Mouse (Mus musculus): ENCODE measurements around the gene Zpbp2. TPM values are rescaled to one million over a fixed set of nuclear protein-coding genes. Genes with fewer than 3 reads are reported as not detected.

The Zpbp2 gene
- total and polyA plus RNA-seq, 3 experiments: 0.12 to 0.58 TPM; not detected in 1

GRCm38 (mm10) chr11:98550311-98550974 is 454 bp upstream of the Zpbp2 start (continued):
- 0 out of 2 replicates have a peak, but pooled peaks have one; percentile 99 for TF ChIP-seq MAX (IDR thresholded peaks at IDR 0.05; ENCODE audit: low read length)
- no peak for TF ChIP-seq USF1 (IDR thresholded peaks at IDR 0.05; ENCODE audit: low read depth, low read length)
- TF ChIP-seq TCF12 (IDR thresholded peaks at IDR 0.05; ENCODE audit: low read depth, low read length): no peak

DNA sequence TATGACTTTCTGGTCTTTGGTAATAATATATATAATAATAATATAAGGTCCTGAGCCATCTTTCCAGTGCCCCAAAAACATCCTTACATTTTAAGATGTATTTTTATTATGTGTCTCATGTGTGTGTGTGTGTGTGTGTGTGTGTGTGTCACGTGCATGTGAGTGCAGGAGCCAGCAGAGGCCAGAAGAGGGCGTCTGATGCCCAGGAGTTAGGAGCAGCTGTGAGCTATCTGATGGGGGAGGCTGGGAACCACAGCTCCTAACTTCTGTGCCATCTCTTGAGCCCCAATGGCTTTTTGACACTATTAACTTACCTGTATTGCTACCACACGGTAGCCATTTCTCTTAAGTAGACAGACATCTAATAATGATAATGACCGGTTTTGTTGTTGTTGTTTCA is 3.1 kb downstream of the Zpbp2 start:
- peaks cover 0 to 16% of the 10 kb centered on the region in 2 experiments; a peak in 2 of 4 replicates for H3K36me3 ChIP-seq (ENCODE audit: control insufficient read depth in 1 of 2, insufficient read depth in 2 of 2, low read length in 2 of 2)
- TF ChIP-seq CTCF (IDR thresholded peaks at IDR 0.05 in 2 of 3, conservative IDR thresholded peaks at IDR 0.05 in 1 of 3; ENCODE audit: control insufficient read depth in 1 of 3, insufficient read depth in 1 of 3, low read depth in 2 of 3, low read length in 3 of 3, poor library complexity in 1 of 3, severe bottlenecking in 1 of 3) (peak in 2 of 3 experiments; percentile 28 to 46; a peak in 2 of 6 replicates), MYB (IDR thresholded peaks at IDR 0.05; ENCODE audit: low read depth, low read length) (no peak), MAFK (IDR thresholded peaks at IDR 0.05; ENCODE audit: borderline replicate concordance, low read depth, low read length) (no peak), UBTF (IDR thresholded peaks at IDR 0.05; ENCODE audit: borderline replicate concordance, insufficient read depth, low read depth, low read length) (no peak), SIN3A (IDR thresholded peaks at IDR 0.05; ENCODE audit: low read length) (no peak), KAT2A (conservative IDR thresholded peaks at IDR 0.05; ENCODE audit: low read depth, low read length) (no peak), E2F4 (IDR thresholded peaks at IDR 0.05; ENCODE audit: borderline replicate concordance, low read depth, low read length) (no peak), EP300 (IDR thresholded peaks at IDR 0.05; ENCODE audit: low read depth in 1 of 2, low read length in 2 of 2) (no peak)
- H3K27ac ChIP-seq (ENCODE audit: control insufficient read depth, low read depth, low read length): no peak overlapping the region
- H3K9ac ChIP-seq (ENCODE audit: control insufficient read depth, low read depth, low read length, poor library complexity, severe bottlenecking): no peak overlapping the region
- H3K9me3 ChIP-seq (replicated peaks; ENCODE audit: insufficient read depth, low read length): no peaks in the 10 kb centered on the region
- DNase-seq (ENCODE audit: low read depth, low spot score): no peak
- H3K4me3 ChIP-seq (ENCODE audit: control insufficient read depth in 1 of 2, insufficient read depth in 1 of 2, low read depth in 2 of 2, low read length in 2 of 2): no peak overlapping the region
- peaks cover 7 to 9% of the 10 kb centered on the region in 2 experiments for H3K4me1 ChIP-seq (ENCODE audit: control insufficient read depth in 1 of 2, insufficient read depth in 2 of 2, low read length in 2 of 2)
- peaks cover 3 to 16% of the 10 kb centered on the region in 2 experiments for H3K27me3 ChIP-seq (ENCODE audit: control insufficient read depth in 1 of 2, insufficient read depth in 2 of 2, low read length in 2 of 2)
- H3K79me2 ChIP-seq (ENCODE audit: control insufficient read depth, insufficient read depth, low read length, poor library complexity): no peaks in the 10 kb centered on the region; the same call in 1 of the 2 replicates

GRCm38 (mm10) chr11:98555124-98555700 is 4.3 kb downstream of the Zpbp2 start:
- Histone ChIP-seq H3K4me1 (ENCODE audit: control insufficient read depth in 1 of 2, insufficient read depth in 2 of 2, low read length in 2 of 2) (peaks cover 6 to 9% of the 10 kb centered on the region in 2 experiments), H3K4me3 (ENCODE audit: control insufficient read depth in 1 of 2, insufficient read depth in 1 of 2, low read depth in 2 of 2, low read length in 2 of 2) (no peak overlapping the region), H3K27me3 (ENCODE audit: control insufficient read depth in 1 of 2, insufficient read depth in 2 of 2, low read length in 2 of 2) (peaks cover 10 to 26% of the 10 kb centered on the region in 2 experiments), H3K27ac (ENCODE audit: control insufficient read depth, low read depth, low read length) (no peak overlapping the region), H3K9ac (ENCODE audit: control insufficient read depth, low read depth, low read length, poor library complexity, severe bottlenecking) (no peak overlapping the region), H3K79me2 (ENCODE audit: control insufficient read depth, insufficient read depth, low read length, poor library complexity) (no peaks in the 10 kb centered on the region; the same call in 1 of the 2 replicates), H3K9me3 (replicated peaks; ENCODE audit: insufficient read depth, low read length) (no peaks in the 10 kb centered on the region), H3K36me3 (ENCODE audit: control insufficient read depth in 1 of 2, insufficient read depth in 2 of 2, low read length in 2 of 2) (peaks cover 0 to 16% of the 10 kb centered on the region in 2 experiments; a peak in 2 of 4 replicates)
- DNase-seq (ENCODE audit: low read depth, low spot score): peak; percentile 58
- TF ChIP-seq MYB (IDR thresholded peaks at IDR 0.05; ENCODE audit: low read depth, low read length) (no peak), RAD21 (IDR thresholded peaks at IDR 0.05; ENCODE audit: low read depth, low read length) (peak; percentile 85), SMC3 (IDR thresholded peaks at IDR 0.05; ENCODE audit: low read depth, low read length) (peak; percentile 96), ZKSCAN1 (IDR thresholded peaks at IDR 0.05; ENCODE audit: low read depth, low read length) (no peak), MXI1 (IDR thresholded peaks at IDR 0.05; ENCODE audit: low read depth, low read length) (no peak), SIN3A (IDR thresholded peaks at IDR 0.05; ENCODE audit: low read length) (0 out of 2 replicates have a peak, but pooled peaks have one; percentile 20), POLR2AphosphoS5 (IDR thresholded peaks at IDR 0.05; ENCODE audit: borderline replicate concordance, low read depth, low read length) (no peak), RCOR1 (IDR thresholded peaks at IDR 0.05; ENCODE audit: low read depth, low read length) (no peak), TCF12 (IDR thresholded peaks at IDR 0.05; ENCODE audit: low read depth, low read length) (no peak), GATA1 (IDR thresholded peaks at IDR 0.05; ENCODE audit: low read depth, low read length) (no peak), ZMIZ1 (IDR thresholded peaks at IDR 0.05; ENCODE audit: low read depth, low read length) (no peak), MAX (IDR thresholded peaks at IDR 0.05; ENCODE audit: low read length) (peak; percentile 83), ELF1 (IDR thresholded peaks at IDR 0.05; ENCODE audit: low read depth, low read length) (no peak), TAL1 (IDR thresholded peaks at IDR 0.05; ENCODE audit: low read length) (no peak), MYC (IDR thresholded peaks at IDR 0.05; ENCODE audit: low read depth, low read length) (peak; percentile 91), KAT2A (conservative IDR thresholded peaks at IDR 0.05; ENCODE audit: low read depth, low read length) (no peak), JUND (IDR thresholded peaks at IDR 0.05; ENCODE audit: low read depth, low read length) (no peak), TBP (IDR thresholded peaks at IDR 0.05; ENCODE audit: low read depth, low read length) (no peak), CTCF (IDR thresholded peaks at IDR 0.05 in 2 of 3, conservative IDR thresholded peaks at IDR 0.05 in 1 of 3; ENCODE audit: control insufficient read depth in 1 of 3, insufficient read depth in 1 of 3, low read depth in 2 of 3, low read length in 3 of 3, poor library complexity in 1 of 3, severe bottlenecking in 1 of 3) (peak in 2 of 3 experiments; percentile 44 to 90; a peak in 3 of 6 replicates), UBTF (IDR thresholded peaks at IDR 0.05; ENCODE audit: borderline replicate concordance, insufficient read depth, low read depth, low read length) (no peak), MEF2A (IDR thresholded peaks at IDR 0.05; ENCODE audit: extremely low read depth, insufficient replicate concordance, low read depth, low read length, poor library complexity, severe bottlenecking) (no peak)
